Mouse (Mus musculus) hindbrain, embryonic 12.5 days (tissue): ENCODE results near the gene Polr3h. TPM values are rescaled to one million over a fixed set of nuclear protein-coding genes. Genes with fewer than 3 reads are reported as not detected.
A peak's percentile ranks its signal among the peaks of the same experiment; 100 is the strongest.

Experiments used
- ATAC-seq: fragments of 200-750 bp; cut with Nextera tagmentation; 2 replicates; pipeline ENCODE4 v1.8.0; 2017; ENCODE audit warnings: moderate TSS enrichment; ENCODE audit not compliant: low FRiP score
- H3K27ac ChIP-seq: fragments of 300-500 bp; sonication (generic); 2 replicates; pipeline ENCODE4 v1.5.1; 2016; ENCODE audit warnings: mild to moderate bottlenecking
- H3K27me3 ChIP-seq: fragments of 300-500 bp; sonication (generic); 2 replicates; pipeline ENCODE4 v1.6.1; 2016; ENCODE audit warnings: mild to moderate bottlenecking
- H3K36me3 ChIP-seq: fragments of 300-500 bp; sonication (generic); 2 replicates; pipeline ENCODE4 v1.6.1; 2016; ENCODE audit warnings: mild to moderate bottlenecking
- H3K4me1 ChIP-seq: fragments of 300-500 bp; sonication (generic); 2 replicates; pipeline ENCODE4 v1.6.1; 2016
- H3K4me2 ChIP-seq: fragments of 300-500 bp; sonication (generic); replicated peaks from 2 replicates; pipeline ENCODE4 v1.6.1; 2016; ENCODE audit warnings: mild to moderate bottlenecking
- H3K4me3 ChIP-seq: fragments of 300-500 bp; sonication (generic); 2 replicates; pipeline ENCODE4 v1.5.1; 2016; ENCODE audit warnings: mild to moderate bottlenecking
- H3K9ac ChIP-seq: fragments of 300-500 bp; sonication (generic); 2 replicates; pipeline ENCODE4 v1.6.1; 2016; ENCODE audit warnings: mild to moderate bottlenecking, moderate library complexity
- H3K9me3 ChIP-seq: fragments of 300-500 bp; sonication (generic); replicated peaks from 2 replicates; pipeline ENCODE4 v1.6.1; 2016; ENCODE audit warnings: mild to moderate bottlenecking
- WGBS: fragments of 180-500 bp; shearing (Covaris S2); methylation state at CpG from one replicate; pipeline ENCODE4 v1.1.7; 2016; 5-methylcytosine and 5-hydroxymethylcytosine counted together
- polyA plus RNA-seq: library from polyadenylated mRNA; unstranded; fragments of >200 nt; fragmentation: Nextera tagmentation; extraction: Ambion mirVana; gene quantifications from 2 replicates; pipeline ENCODE4 v1.2.1, GENCODE M21; 2016

The Polr3h gene
- polyA plus RNA-seq, 1 experiment from 2014 or later: 58.0 TPM

DNA sequence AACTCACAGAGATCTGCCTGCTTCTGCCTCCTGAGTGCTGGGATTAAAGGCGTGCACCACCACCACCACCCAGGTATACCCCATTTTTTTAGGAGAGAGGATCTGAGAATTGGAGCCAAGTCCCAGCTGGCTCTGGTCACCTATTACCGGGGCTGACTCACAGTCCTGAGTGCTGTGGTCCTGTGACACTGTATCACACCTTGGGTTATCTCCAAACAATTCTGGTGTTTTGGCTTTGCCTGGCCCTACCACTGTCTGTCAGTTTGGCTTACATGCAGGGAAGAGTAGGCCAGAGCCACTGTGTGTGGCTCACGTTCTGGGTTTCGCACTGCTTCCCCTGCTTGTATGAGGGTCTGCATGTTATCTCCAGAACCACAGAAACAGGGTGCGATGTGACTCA, 14.2 kb upstream of the Polr3h start:
- Histone ChIP-seq H3K27me3 (no peaks in the 10 kb centered on the region), H3K4me2 (no peak overlapping the region), H3K4me1 (peaks cover 47% of the 10 kb centered on the region), H3K9me3 (no peaks in the 10 kb centered on the region), H3K36me3 (no peaks in the 10 kb centered on the region), H3K4me3 (no peak overlapping the region), H3K9ac (no peak overlapping the region), H3K27ac (no peak overlapping the region)
- WGBS: 92% methylated on average over 5 of the region's 5 CpGs
- ATAC-seq: no peak

DNA sequence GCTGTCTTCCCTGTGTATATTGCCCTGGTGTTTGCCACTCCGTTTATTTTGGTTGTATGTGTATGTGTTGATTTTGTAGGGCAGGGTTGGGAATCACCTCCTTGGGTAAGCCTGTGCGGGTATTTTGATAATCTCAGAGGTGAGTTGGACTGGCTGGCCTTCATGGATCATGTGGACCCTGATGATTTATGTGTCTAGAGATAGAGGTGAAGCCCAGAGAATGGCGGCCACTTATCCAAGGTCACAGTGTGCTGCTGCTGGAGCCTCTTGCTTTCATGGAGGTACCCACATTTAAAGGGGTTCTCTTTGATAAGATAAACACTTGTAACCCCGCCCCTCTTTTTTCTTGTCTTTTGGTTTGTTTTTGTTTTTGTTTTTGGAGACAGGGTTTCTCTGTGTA, 13.7 kb upstream of the Polr3h start:
- H3K27ac ChIP-seq: no peak overlapping the region
- no peak overlapping the region for H3K4me2 ChIP-seq
- no peaks in the 10 kb centered on the region for H3K36me3 ChIP-seq
- no peaks in the 10 kb centered on the region for H3K27me3 ChIP-seq
- H3K4me1 ChIP-seq: peaks cover 47% of the 10 kb centered on the region
- no peak overlapping the region for H3K4me3 ChIP-seq
- 95% methylated on average over 4 of the region's 4 CpGs for WGBS
- ATAC-seq: no peak
- H3K9ac ChIP-seq: no peak overlapping the region
- no peaks in the 10 kb centered on the region for H3K9me3 ChIP-seq

DNA sequence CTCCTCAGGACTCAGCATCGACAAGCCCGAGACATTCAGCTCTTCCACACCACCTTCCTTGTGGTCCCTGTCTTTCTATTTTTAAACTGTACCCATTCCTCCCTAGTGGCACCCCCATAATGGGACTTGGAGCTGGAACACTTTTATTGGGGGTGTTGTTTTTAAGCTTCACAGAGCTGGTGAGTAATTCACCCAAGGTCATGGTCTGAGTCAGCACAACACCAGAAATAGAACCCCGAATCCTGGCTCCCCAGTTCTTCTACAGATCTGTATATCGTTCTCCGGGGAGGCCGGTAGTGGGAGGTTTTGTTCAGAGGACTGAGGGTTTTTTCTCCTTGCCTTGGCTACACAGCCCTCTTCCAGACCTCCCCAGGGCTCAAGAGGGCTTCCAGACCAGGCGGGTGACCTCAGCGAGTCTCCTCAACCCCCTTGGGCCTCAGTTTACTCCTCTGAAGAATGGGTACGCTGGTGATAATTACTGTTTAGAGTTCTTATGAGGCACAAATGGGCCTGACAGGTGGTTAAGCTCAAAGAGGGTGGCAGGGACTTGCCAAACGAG, 13.2 kb upstream of the Polr3h start:
- WGBS: 85% methylated on average over 10 of the region's 10 CpGs
- no peaks in the 10 kb centered on the region for H3K9me3 ChIP-seq
- H3K36me3 ChIP-seq: no peaks in the 10 kb centered on the region
- H3K4me2 ChIP-seq: no peak overlapping the region
- H3K27me3 ChIP-seq: no peaks in the 10 kb centered on the region
- no peak overlapping the region for H3K27ac ChIP-seq
- H3K4me3 ChIP-seq: no peak overlapping the region
- H3K9ac ChIP-seq: 0 out of 2 replicates have a peak overlapping the region, but pooled peaks have one; percentile 75
- H3K4me1 ChIP-seq: peaks cover 47% of the 10 kb centered on the region
- no peak for ATAC-seq

DNA sequence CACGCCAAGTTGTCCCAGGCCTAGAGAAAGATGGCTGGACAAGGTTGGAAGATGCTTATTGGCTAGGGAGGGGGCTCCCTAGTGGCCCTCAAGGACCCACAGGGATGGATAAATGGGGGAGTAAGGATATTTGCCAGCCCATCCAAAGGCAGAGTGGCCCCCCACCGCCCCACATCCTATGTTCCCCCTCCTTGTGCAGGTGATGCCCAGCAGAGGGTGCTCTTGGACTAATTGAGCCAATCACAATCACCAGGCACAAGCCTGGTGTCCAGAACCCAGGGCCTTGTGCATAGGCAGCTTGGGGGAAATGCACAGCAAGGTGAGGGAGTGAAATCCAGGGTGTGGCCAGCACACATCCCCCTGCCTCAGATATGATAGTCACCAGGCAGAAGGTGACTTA, 12.2 kb upstream of the Polr3h start:
- WGBS: 29% methylated on average over 2 of the region's 2 CpGs
- ATAC-seq: no peak

DNA sequence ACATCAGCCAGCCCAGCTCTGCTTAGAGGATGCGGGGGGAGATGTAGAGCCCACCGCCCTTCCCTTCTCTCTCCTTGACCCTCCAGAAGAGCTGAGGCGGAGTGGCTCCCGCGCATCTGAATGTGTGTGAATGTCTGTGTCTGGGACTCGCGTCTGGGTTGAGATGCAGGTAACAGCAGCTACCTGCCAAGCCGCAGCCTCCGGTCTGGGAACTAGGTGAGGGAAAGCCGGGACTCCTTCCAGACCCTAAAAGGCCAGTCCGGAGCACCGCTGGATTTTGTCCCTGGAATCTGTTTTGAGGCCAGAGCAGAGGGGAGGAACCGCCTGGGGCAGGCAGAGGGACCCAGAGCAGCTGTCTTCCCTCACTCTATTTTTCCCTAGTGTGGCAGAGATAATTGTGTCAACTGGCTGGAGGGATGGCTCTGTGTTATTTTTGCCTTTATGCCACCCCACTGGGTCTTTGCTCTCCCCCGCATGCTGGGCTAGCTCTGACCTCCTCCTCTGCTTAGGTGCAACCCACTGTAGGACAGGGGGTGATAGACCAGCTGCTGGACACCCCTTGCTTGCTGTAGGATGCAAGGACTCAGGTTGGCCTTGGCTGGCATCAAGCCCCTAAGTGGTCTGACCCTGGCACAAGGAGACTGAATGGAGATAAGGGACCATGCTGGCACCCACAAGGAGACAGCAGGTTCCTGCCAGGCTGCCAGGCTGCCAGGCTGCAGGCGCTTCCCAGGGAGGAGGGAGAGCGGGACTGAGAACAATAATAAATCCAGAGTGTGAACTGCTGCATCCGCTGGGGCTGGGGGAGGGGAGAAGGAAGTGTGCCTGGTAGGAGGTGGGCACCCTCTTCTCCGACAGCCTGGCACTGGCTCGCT, 11.3 kb upstream of the Polr3h start:
- Histone ChIP-seq H3K9me3 (no peaks in the 10 kb centered on the region), H3K27ac (peak overlapping the region; percentile 89), H3K9ac (peak overlapping the region; percentile 75), H3K4me2 (peak overlapping the region; percentile 65), H3K27me3 (no peaks in the 10 kb centered on the region), H3K4me1 (peaks cover 34% of the 10 kb centered on the region), H3K4me3 (peak overlapping the region; percentile 52), H3K36me3 (no peaks in the 10 kb centered on the region)
- peak; percentile 41 for ATAC-seq
- WGBS: 11% methylated on average over 19 of the region's 19 CpGs

More for the DNA sequence above, 12.2 kb upstream of the Polr3h start:
- no peaks in the 10 kb centered on the region for H3K9me3 ChIP-seq
- peak overlapping the region; percentile 65 for H3K4me2 ChIP-seq
- peak overlapping the region; percentile 75; the same call in 1 of the 2 replicates for H3K9ac ChIP-seq
- no peaks in the 10 kb centered on the region for H3K36me3 ChIP-seq
- H3K4me3 ChIP-seq: peak overlapping the region; percentile 52
- peaks cover 43% of the 10 kb centered on the region for H3K4me1 ChIP-seq
- H3K27ac ChIP-seq: peak overlapping the region; percentile 89
- H3K27me3 ChIP-seq: no peaks in the 10 kb centered on the region

DNA sequence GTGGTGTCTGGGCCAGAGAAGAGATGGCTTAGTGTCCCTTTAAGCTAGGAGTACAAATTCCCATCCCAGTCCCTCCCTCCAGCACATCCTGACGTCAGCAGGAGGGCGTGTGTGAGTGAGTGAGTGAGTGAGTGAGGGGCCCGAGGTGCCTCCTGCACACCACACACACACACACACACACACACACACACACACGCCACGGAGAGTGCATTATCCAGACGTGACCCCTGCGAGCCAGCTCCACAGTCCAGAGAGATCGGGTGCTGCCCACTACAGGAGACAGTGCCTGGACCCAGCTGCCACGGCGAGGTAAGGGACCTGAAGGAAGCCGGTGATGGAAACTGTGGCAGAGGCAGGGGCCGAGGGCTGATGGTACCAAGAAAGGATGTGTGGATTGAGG, 10.6 kb upstream of the Polr3h start, which contains the start of gene Csdc2:
Csdc2 (plus strand) TSS at position 81 of the 400 bp plus-strand sequence.
- ATAC-seq: peak; percentile 75
- Histone ChIP-seq H3K9ac (peak within 1 kb of the TSS; percentile 75), H3K9me3 (no peaks in the 10 kb centered on the region), H3K4me2 (peak within 1 kb of the TSS; percentile 65), H3K27ac (peak within 1 kb of the TSS; percentile 89), H3K4me1 (peaks cover 32% of the 10 kb centered on the region), H3K27me3 (no peaks in the 10 kb centered on the region), H3K4me3 (peak within 1 kb of the TSS; percentile 52), H3K36me3 (no peaks in the 10 kb centered on the region)
- 0% methylated on average over 12 of the region's 12 CpGs for WGBS

DNA sequence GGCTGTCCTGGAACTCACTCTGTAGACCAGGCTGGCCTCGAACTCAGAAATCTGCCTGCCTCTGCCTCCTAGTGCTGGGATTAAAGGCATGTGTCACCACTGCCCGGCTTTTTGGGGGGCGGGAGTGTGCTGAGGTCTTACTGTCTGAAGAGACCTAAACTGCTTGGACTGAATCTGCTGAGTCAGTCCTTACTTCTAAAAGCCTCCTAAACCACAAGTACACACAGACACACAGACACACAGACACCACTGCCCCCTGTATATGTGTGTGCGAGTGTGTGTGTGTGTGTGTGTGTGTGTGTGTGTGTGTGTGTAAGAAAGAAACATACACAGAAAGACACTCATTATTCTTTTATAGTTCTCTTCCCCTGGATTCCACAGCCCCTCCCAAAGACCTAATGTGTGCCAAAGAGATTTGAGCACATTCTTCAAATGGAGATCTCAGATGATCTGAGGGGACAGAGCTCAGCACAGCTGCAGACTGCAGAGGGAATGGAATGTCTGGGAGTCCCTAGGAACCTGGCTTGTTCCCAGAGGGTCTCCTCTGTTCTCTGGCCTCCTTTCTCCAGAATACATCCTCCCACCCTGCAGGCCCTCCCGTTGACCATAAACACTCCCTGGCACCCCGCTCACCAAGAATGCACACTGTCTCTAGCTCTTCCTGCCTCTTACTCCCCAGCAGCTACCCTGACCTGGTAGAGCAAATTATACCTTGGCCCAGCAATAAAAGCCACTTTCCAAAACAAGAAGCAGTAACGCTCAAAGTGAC, 10.0 kb upstream of the Polr3h start:
- no peaks in the 10 kb centered on the region for H3K36me3 ChIP-seq
- 58% methylated on average over 7 of the region's 7 CpGs for WGBS
- H3K9ac ChIP-seq: peak overlapping the region; percentile 75
- peak overlapping the region; percentile 65 for H3K4me2 ChIP-seq
- H3K4me1 ChIP-seq: peaks cover 32% of the 10 kb centered on the region
- peak overlapping the region; percentile 52 for H3K4me3 ChIP-seq
- no peaks in the 10 kb centered on the region for H3K27me3 ChIP-seq
- peak overlapping the region; percentile 89 for H3K27ac ChIP-seq
- H3K9me3 ChIP-seq: no peaks in the 10 kb centered on the region
- ATAC-seq: peak; percentile 17

DNA sequence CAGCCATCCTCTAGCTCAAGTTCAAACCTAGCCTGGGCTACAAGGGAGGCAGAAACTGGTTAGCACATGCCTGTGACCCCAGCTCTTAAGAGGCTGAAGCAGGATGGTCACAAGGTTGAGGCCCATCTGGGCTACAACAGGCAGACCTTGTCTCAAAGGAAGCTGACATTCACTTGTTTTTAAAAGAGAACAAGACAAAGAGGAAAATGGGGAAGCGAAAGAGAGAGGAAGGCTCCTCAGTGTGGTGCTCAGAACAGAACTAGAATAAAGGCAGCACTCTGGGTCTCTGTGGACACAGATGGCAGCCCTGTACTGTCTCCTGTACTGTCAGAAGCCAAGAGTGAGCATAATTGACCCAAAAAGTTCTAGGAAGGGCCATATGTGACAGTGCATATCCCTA, 7.9 kb upstream of the Polr3h start:
- no peak overlapping the region for H3K4me2 ChIP-seq
- no peak overlapping the region for H3K9ac ChIP-seq
- H3K9me3 ChIP-seq: no peaks in the 10 kb centered on the region
- WGBS: 79% methylated on average over 1 of the region's 1 CpGs
- ATAC-seq: no peak
- peaks cover 31% of the 10 kb centered on the region for H3K4me1 ChIP-seq
- H3K27me3 ChIP-seq: no peaks in the 10 kb centered on the region
- no peak overlapping the region for H3K27ac ChIP-seq
- no peak overlapping the region for H3K4me3 ChIP-seq
- no peaks in the 10 kb centered on the region for H3K36me3 ChIP-seq

DNA sequence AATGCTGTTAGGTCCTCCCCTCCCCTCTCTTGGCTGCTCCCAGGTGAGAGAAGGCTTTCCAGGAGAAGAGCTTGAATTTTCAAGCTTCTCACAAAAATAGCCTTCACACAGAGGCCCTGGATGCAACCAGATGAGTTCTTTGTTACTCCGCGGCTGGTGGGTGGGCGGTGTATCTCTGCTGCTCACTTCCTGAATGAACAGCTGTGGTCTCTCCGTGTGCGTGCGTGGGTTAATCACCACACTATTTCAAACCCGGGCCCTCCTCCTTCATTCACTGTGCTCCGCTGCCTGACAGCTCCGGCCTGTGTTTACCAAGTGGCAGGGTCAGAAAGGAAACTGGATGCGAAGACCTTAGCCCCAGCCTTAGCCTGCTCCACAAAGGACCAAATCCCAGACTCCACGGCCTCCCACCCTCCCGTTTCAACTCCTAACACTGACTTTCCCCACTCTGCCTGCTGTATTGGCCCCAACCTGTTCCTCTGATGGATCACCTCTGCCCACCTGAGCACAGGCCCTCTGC, 7.0 kb upstream of the Polr3h start:
- Histone ChIP-seq H3K9me3 (no peaks in the 10 kb centered on the region), H3K4me2 (no peak overlapping the region), H3K36me3 (no peaks in the 10 kb centered on the region), H3K9ac (no peak overlapping the region), H3K4me1 (peaks cover 23% of the 10 kb centered on the region), H3K27ac (no peak overlapping the region), H3K4me3 (no peak overlapping the region), H3K27me3 (no peaks in the 10 kb centered on the region)
- WGBS: 34% methylated on average over 12 of the region's 12 CpGs
- no peak for ATAC-seq

DNA sequence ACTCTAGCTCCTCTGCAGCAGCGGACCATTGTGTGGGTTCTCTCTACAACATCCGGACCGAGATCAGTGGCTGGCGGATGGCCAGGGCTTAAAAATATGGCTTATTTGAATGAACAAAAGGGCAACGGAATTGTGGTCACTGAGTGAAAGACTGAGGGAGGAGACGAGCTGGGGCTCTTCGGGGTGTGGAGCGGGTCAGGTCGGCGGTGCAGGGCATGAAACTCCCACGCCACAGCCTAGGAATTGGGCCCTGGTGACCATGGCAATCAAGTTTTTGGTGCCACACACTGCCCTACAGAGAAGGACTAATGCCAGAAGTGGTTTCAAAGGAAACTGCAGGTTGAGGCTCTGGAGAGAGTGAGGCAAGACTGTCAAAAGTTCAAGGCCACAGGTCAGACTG, 2.2 kb upstream of the Polr3h start:
- Histone ChIP-seq H3K4me1 (peaks cover 20% of the 10 kb centered on the region), H3K4me3 (no peak overlapping the region), H3K27ac (0 out of 2 replicates have a peak overlapping the region, but pooled peaks have one; percentile 30), H3K27me3 (no peaks in the 10 kb centered on the region), H3K9ac (no peak overlapping the region), H3K36me3 (no peaks in the 10 kb centered on the region), H3K9me3 (no peaks in the 10 kb centered on the region), H3K4me2 (no peak overlapping the region)
- ATAC-seq: no peak
- WGBS: 50% methylated on average over 11 of the region's 11 CpGs

DNA sequence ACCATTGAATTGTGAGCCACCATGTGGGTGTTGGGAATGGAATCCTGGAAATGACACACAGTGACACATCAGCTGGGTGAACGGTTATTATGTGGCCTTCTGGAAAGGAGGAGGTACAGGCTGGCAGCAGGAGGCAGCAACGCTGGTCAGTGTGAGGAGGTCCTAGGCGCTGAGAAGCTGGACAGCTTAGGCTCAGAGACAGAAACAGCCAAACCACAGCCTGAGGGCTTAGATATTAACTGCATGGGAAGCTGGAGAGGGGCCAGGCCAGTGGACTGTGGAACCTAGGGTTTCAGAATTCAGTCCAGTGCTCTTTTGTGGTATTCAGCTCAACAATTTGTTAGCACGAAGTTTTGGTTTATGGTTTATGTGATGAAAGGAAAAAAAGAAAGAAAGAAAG, 1.7 kb upstream of the Polr3h start:
- H3K9ac ChIP-seq: no peak overlapping the region
- no peak overlapping the region for H3K4me3 ChIP-seq
- no peak overlapping the region for H3K27ac ChIP-seq
- H3K27me3 ChIP-seq: no peaks in the 10 kb centered on the region
- WGBS: 52% methylated on average over 4 of the region's 4 CpGs
- H3K36me3 ChIP-seq: no peaks in the 10 kb centered on the region
- H3K4me1 ChIP-seq: peaks cover 21% of the 10 kb centered on the region
- no peak overlapping the region for H3K4me2 ChIP-seq
- no peak for ATAC-seq
- no peaks in the 10 kb centered on the region for H3K9me3 ChIP-seq

DNA sequence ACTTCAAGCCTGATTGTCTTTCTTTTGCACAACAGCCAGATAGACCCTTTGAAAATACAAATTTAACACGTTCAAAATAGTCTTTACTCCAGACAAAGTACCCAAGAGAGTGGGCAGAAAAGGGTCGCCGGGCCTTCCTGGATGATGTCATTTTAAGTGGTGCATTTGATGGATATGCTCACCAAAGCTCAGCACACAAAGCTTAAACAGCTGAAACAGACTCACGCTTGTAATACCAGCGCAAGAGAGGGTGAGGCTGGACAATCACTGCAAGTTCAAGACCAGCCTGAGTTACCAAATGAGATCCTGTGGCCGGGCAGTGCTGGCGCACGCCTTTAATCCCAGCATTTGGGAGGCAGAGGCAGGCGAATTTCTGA, 394 bp upstream of the Polr3h start:
- Histone ChIP-seq H3K27me3 (no peaks in the 10 kb centered on the region), H3K4me2 (peak overlapping the region; percentile 85), H3K4me3 (peak overlapping the region; percentile 74), H3K4me1 (peaks cover 21% of the 10 kb centered on the region), H3K27ac (peak overlapping the region; percentile 86), H3K9ac (no peak overlapping the region), H3K36me3 (no peaks in the 10 kb centered on the region), H3K9me3 (no peaks in the 10 kb centered on the region)
- ATAC-seq: peak; percentile 72
- WGBS: 31% methylated on average over 9 of the region's 9 CpGs
